Mouse (Mus musculus): ENCODE data around the gene Klf7. TPM values are rescaled to one million over a fixed set of nuclear protein-coding genes. Genes with fewer than 3 reads are reported as not detected.

Gene Klf7
- polyA plus RNA-seq, 1 experiment, result 3.9 TPM

GRCm38 (mm10) chr1:64003525-64004291 lies 118.4 kb downstream of the Klf7 start:
- H3K4me2 ChIP-seq (ENCODE audit: low read depth), result no peak overlapping the region
- H3K27me3 ChIP-seq (ENCODE audit: control insufficient read depth, insufficient read depth, insufficient read length), result no peaks in the 10 kb centered on the region
- no peak overlapping the region for H3K4me3 ChIP-seq
- H3K36me3 ChIP-seq (ENCODE audit: control insufficient read depth, insufficient read depth), result no peaks in the 10 kb centered on the region
- H3ac ChIP-seq (ENCODE audit: control insufficient read depth, insufficient read length), result no peak overlapping the region
- no peaks in the 10 kb centered on the region for H3K79me2 ChIP-seq (ENCODE audit: control insufficient read depth, insufficient read depth)
- TF ChIP-seq E2F4 (IDR thresholded peaks at IDR 0.05; ENCODE audit: insufficient read depth), result no peak
- no peak for TF ChIP-seq POLR2A (IDR thresholded peaks at IDR 0.05; ENCODE audit: insufficient read length, low read depth)

- Histone ChIP-seq H3K79me2 (ENCODE audit: control insufficient read depth, insufficient read depth) (no peaks in the 10 kb centered on the region), H3K36me3 (ENCODE audit: control insufficient read depth, insufficient read depth) (no peaks in the 10 kb centered on the region), H3ac (ENCODE audit: control insufficient read depth, insufficient read length) (no peak overlapping the region), H3K4me3 (no peak overlapping the region), H3K27me3 (ENCODE audit: control insufficient read depth, insufficient read depth, insufficient read length) (no peaks in the 10 kb centered on the region), H3K4me2 (ENCODE audit: low read depth) (no peak overlapping the region)
- no peak for TF ChIP-seq REST (IDR thresholded peaks at IDR 0.05; ENCODE audit: insufficient read depth, insufficient read length)
- no peak for TF ChIP-seq E2F4 (IDR thresholded peaks at IDR 0.05; ENCODE audit: insufficient read depth)
Observed at GRCm38 (mm10) chr1:64002036-64002435, 120.0 kb downstream of the Klf7 start.

- H3ac ChIP-seq (ENCODE audit: control insufficient read depth, insufficient read length), result no peak overlapping the region
- no peak overlapping the region for H3K4me3 ChIP-seq
- no peaks in the 10 kb centered on the region for H3K79me2 ChIP-seq (ENCODE audit: control insufficient read depth, insufficient read depth)
- H3K27me3 ChIP-seq (ENCODE audit: control insufficient read depth, insufficient read depth, insufficient read length), result no peaks in the 10 kb centered on the region
- TF ChIP-seq POLR2A (IDR thresholded peaks at IDR 0.05; ENCODE audit: insufficient read length, low read depth) (no peak), TCF3 (IDR thresholded peaks at IDR 0.05; ENCODE audit: insufficient read length, low read depth) (no peak), MAX (IDR thresholded peaks at IDR 0.05; ENCODE audit: low read depth) (no peak), USF1 (IDR thresholded peaks at IDR 0.05; ENCODE audit: low read depth) (no peak), MYOG (IDR thresholded peaks at IDR 0.05; ENCODE audit: control insufficient read depth in 1 of 3, insufficient read depth in 1 of 3, insufficient read length in 2 of 3, low read depth in 2 of 3) (no peak), REST (IDR thresholded peaks at IDR 0.05; ENCODE audit: insufficient read depth, insufficient read length) (no peak), MYOD1 (IDR thresholded peaks at IDR 0.05; ENCODE audit: control insufficient read depth in 1 of 3, insufficient read length in 2 of 3, low read depth in 2 of 3) (no peak), TCF12 (IDR thresholded peaks at IDR 0.05; ENCODE audit: insufficient read depth, poor library complexity, severe bottlenecking) (no peak), E2F4 (IDR thresholded peaks at IDR 0.05; ENCODE audit: insufficient read depth) (no peak), POLR2AphosphoS2 (IDR thresholded peaks at IDR 0.05; ENCODE audit: insufficient read length, low read depth) (no peak), SRF (IDR thresholded peaks at IDR 0.05; ENCODE audit: control insufficient read depth, insufficient read length, low read depth) (no peak)
- no peaks in the 10 kb centered on the region for H3K36me3 ChIP-seq (ENCODE audit: control insufficient read depth, insufficient read depth)
- H3K4me2 ChIP-seq (ENCODE audit: low read depth), result no peak overlapping the region
Observed at GRCm38 (mm10) chr1:64000597-64000996, 121.5 kb downstream of the Klf7 start.

GRCm38 (mm10) chr1:63999481-63999880 lies 122.6 kb downstream of the Klf7 start:
- no peak overlapping the region for H3ac ChIP-seq (ENCODE audit: control insufficient read depth, insufficient read length)
- no peak for TF ChIP-seq MYOG (IDR thresholded peaks at IDR 0.05; ENCODE audit: control insufficient read depth in 1 of 3, insufficient read depth in 1 of 3, insufficient read length in 2 of 3, low read depth in 2 of 3)
- TF ChIP-seq E2F4 (IDR thresholded peaks at IDR 0.05; ENCODE audit: insufficient read depth), result no peak
- no peak for TF ChIP-seq REST (IDR thresholded peaks at IDR 0.05; ENCODE audit: insufficient read depth, insufficient read length)
- TF ChIP-seq SRF (IDR thresholded peaks at IDR 0.05; ENCODE audit: control insufficient read depth, insufficient read length, low read depth), result no peak
- no peak for TF ChIP-seq USF1 (IDR thresholded peaks at IDR 0.05; ENCODE audit: low read depth)
- no peak for TF ChIP-seq CEBPB (IDR thresholded peaks at IDR 0.05; ENCODE audit: insufficient read depth, poor library complexity, severe bottlenecking)
- TF ChIP-seq MYOD1 (IDR thresholded peaks at IDR 0.05; ENCODE audit: control insufficient read depth in 1 of 3, insufficient read length in 2 of 3, low read depth in 2 of 3), result no peak
- TF ChIP-seq POLR2A (IDR thresholded peaks at IDR 0.05; ENCODE audit: insufficient read length, low read depth), result no peak
- no peak for TF ChIP-seq TCF12 (IDR thresholded peaks at IDR 0.05; ENCODE audit: insufficient read depth, poor library complexity, severe bottlenecking)
- TF ChIP-seq MAX (IDR thresholded peaks at IDR 0.05; ENCODE audit: low read depth), result no peak
- TF ChIP-seq POLR2AphosphoS2 (IDR thresholded peaks at IDR 0.05; ENCODE audit: insufficient read length, low read depth), result no peak
- TF ChIP-seq TCF3 (IDR thresholded peaks at IDR 0.05; ENCODE audit: insufficient read length, low read depth), result no peak
- H3K4me3 ChIP-seq, result no peak overlapping the region
- no peaks in the 10 kb centered on the region for H3K79me2 ChIP-seq (ENCODE audit: control insufficient read depth, insufficient read depth)
- no peaks in the 10 kb centered on the region for H3K36me3 ChIP-seq (ENCODE audit: control insufficient read depth, insufficient read depth)
- H3K27me3 ChIP-seq (ENCODE audit: control insufficient read depth, insufficient read depth, insufficient read length), result no peaks in the 10 kb centered on the region
- no peak overlapping the region for H3K4me2 ChIP-seq (ENCODE audit: low read depth)

- no peak overlapping the region for H3ac ChIP-seq (ENCODE audit: control insufficient read depth, insufficient read length)
- TF ChIP-seq POLR2AphosphoS2 (IDR thresholded peaks at IDR 0.05; ENCODE audit: insufficient read length, low read depth), result no peak
- TF ChIP-seq SRF (IDR thresholded peaks at IDR 0.05; ENCODE audit: control insufficient read depth, insufficient read length, low read depth), result no peak
- no peak for TF ChIP-seq MYOG (IDR thresholded peaks at IDR 0.05; ENCODE audit: control insufficient read depth in 1 of 3, insufficient read depth in 1 of 3, insufficient read length in 2 of 3, low read depth in 2 of 3)
- no peak for TF ChIP-seq POLR2A (IDR thresholded peaks at IDR 0.05; ENCODE audit: insufficient read length, low read depth)
- TF ChIP-seq MAX (IDR thresholded peaks at IDR 0.05; ENCODE audit: low read depth), result no peak
- no peak for TF ChIP-seq E2F4 (IDR thresholded peaks at IDR 0.05; ENCODE audit: insufficient read depth)
- TF ChIP-seq TCF3 (IDR thresholded peaks at IDR 0.05; ENCODE audit: insufficient read length, low read depth), result no peak
- TF ChIP-seq USF1 (IDR thresholded peaks at IDR 0.05; ENCODE audit: low read depth), result no peak
- no peak for TF ChIP-seq MYOD1 (IDR thresholded peaks at IDR 0.05; ENCODE audit: control insufficient read depth in 1 of 3, insufficient read length in 2 of 3, low read depth in 2 of 3)
- TF ChIP-seq CEBPB (IDR thresholded peaks at IDR 0.05; ENCODE audit: insufficient read depth, poor library complexity, severe bottlenecking), result no peak
- TF ChIP-seq REST (IDR thresholded peaks at IDR 0.05; ENCODE audit: insufficient read depth, insufficient read length), result no peak
- TF ChIP-seq TCF12 (IDR thresholded peaks at IDR 0.05; ENCODE audit: insufficient read depth, poor library complexity, severe bottlenecking), result no peak
- H3K4me3 ChIP-seq, result no peak overlapping the region
Observed at GRCm38 (mm10) chr1:63998901-63999300, 123.2 kb downstream of the Klf7 start.

More at GRCm38 (mm10) chr1:63998901-63999300, 123.2 kb downstream of the Klf7 start:
- H3K27me3 ChIP-seq (ENCODE audit: control insufficient read depth, insufficient read depth, insufficient read length), result no peaks in the 10 kb centered on the region
- no peaks in the 10 kb centered on the region for H3K36me3 ChIP-seq (ENCODE audit: control insufficient read depth, insufficient read depth)
- no peak overlapping the region for H3K4me2 ChIP-seq (ENCODE audit: low read depth)
- no peaks in the 10 kb centered on the region for H3K79me2 ChIP-seq (ENCODE audit: control insufficient read depth, insufficient read depth)
